Mouse (Mus musculus): ENCODE results near the gene Mgarp. TPM values are rescaled to one million over a fixed set of nuclear protein-coding genes. Genes with fewer than 3 reads are reported as not detected.
A peak's percentile ranks its signal among the peaks of the same experiment; 100 is the strongest.
"Not testable (repeated sequence)": the region's sequence is repeated elsewhere in the genome, so short reads cannot be mapped to it uniquely, and the experiment has no call there.

Gene Mgarp
- total RNA-seq (2021), result under 1 TPM; 0.33 to 0.34 TPM
- long read RNA-seq, experiment 1, result 0 reads
- long read RNA-seq, experiment 2, partial matches to known transcripts, result 0 of 1 reads
- long read RNA-seq, experiment 2, other reads (novel, unspliced or antisense), result 0 of 1 reads

GRCm38 (mm10) chr3:51396219-51397068 lies at the start of gene Mgarp:
Gene Mgarp (minus strand): TSS chr3:51396738.
- DNase-seq, result peak; percentile 68 to 75
- intact Hi-C loops (cut with DNase I), result loop anchor here (1.0 kb wide), 1 partner anchor 20 kb away; no protein-coding TSS in a partner anchor

- no peak for DNase-seq
- intact Hi-C loops (cut with DNase I), result no loop called here
Measured at GRCm38 (mm10) chr3:51434871-51435595, 38.5 kb upstream of the Mgarp start.

- DNase-seq; intact Hi-C loops (cut with DNase I): not testable (repeated sequence)
Measured at GRCm38 (mm10) chr3:51434364-51434763, 37.8 kb upstream of the Mgarp start.

- intact Hi-C loops (cut with DNase I), result no loop called here
Measured at GRCm38 (mm10) chr3:51425394-51425793, 28.9 kb upstream of the Mgarp start.

GRCm38 (mm10) chr3:51421921-51422320 lies 25.4 kb upstream of the Mgarp start:
- DNase-seq, result no peak
- intact Hi-C loops (cut with DNase I), result no loop called here

More at GRCm38 (mm10) chr3:51425394-51425793, 28.9 kb upstream of the Mgarp start:
- no peak for DNase-seq

- DNase-seq, result no peak
- intact Hi-C loops (cut with DNase I), result no loop called here
Measured at GRCm38 (mm10) chr3:51417966-51418365, 21.4 kb upstream of the Mgarp start.

GRCm38 (mm10) chr3:51417485-51417884 lies 20.9 kb upstream of the Mgarp start:
- intact Hi-C loops (cut with DNase I), result no loop called here
- no peak for DNase-seq

GRCm38 (mm10) chr3:51417135-51417458 lies 20.6 kb upstream of the Mgarp start:
- DNase-seq, result no peak

GRCm38 (mm10) chr3:51416364-51417134 lies 20.0 kb upstream of the Mgarp start:
- DNase-seq, result peak; percentile 53 to 59
- intact Hi-C loops (cut with DNase I), result no loop called here

More at GRCm38 (mm10) chr3:51417135-51417458, 20.6 kb upstream of the Mgarp start:
- intact Hi-C loops (cut with DNase I), result no loop called here

GRCm38 (mm10) chr3:51416073-51416363 lies 19.5 kb upstream of the Mgarp start:
- no peak for DNase-seq
- intact Hi-C loops (cut with DNase I), result no loop called here

- peak; percentile 97 to 98 for DNase-seq
- intact Hi-C loops (cut with DNase I), result no loop called here
Measured at GRCm38 (mm10) chr3:51415098-51416072, 18.8 kb upstream of the Mgarp start, which contains the start of gene Naa15. Gene Naa15 (plus strand): TSS chr3:51415148.

GRCm38 (mm10) chr3:51413276-51413675 lies 16.7 kb upstream of the Mgarp start:
- intact Hi-C loops (cut with DNase I), result loop anchor here (5.0 kb wide), 1 partner anchor 36 kb away; no protein-coding TSS in a partner anchor
- no peak for DNase-seq

GRCm38 (mm10) chr3:51412457-51412856 lies 15.9 kb upstream of the Mgarp start:
- no peak for DNase-seq
- intact Hi-C loops (cut with DNase I), result loop anchor here (5.0 kb wide), 1 partner anchor 35 kb away; no protein-coding TSS in a partner anchor

- intact Hi-C loops (cut with DNase I), result loop anchor here (5.0 kb wide), 2 partner anchors 126 to 171 kb away; no protein-coding TSS in a partner anchor
- peak; percentile 98 to 100 for DNase-seq
Measured at GRCm38 (mm10) chr3:51408561-51409183, 12.1 kb upstream of the Mgarp start, which contains the start of gene Ndufc1. Gene Ndufc1 (minus strand): TSS chr3:51408988.

- intact Hi-C loops (cut with DNase I), result loop anchor here (5.0 kb wide), 2 partner anchors 126 to 171 kb away; no protein-coding TSS in a partner anchor
- peak in 1 of 2 experiments; percentile 25 for DNase-seq
Measured at GRCm38 (mm10) chr3:51407870-51408560, 11.5 kb upstream of the Mgarp start.

- no peak for DNase-seq
- intact Hi-C loops (cut with DNase I), result no loop called here
Measured at GRCm38 (mm10) chr3:51402628-51403027, 6.1 kb upstream of the Mgarp start.

- intact Hi-C loops (cut with DNase I); DNase-seq: not testable (repeated sequence)
Measured at GRCm38 (mm10) chr3:51402054-51402453, 5.5 kb upstream of the Mgarp start.

GRCm38 (mm10) chr3:51400682-51401081 lies 4.1 kb upstream of the Mgarp start:
- no peak for DNase-seq
- intact Hi-C loops (cut with DNase I), result no loop called here

All from heart, postnatal 14 days (tissue).